Mouse (Mus musculus) heart, postnatal 14 days (tissue): Measurements from ENCODE around the gene Hat1. TPM values are rescaled to one million over a fixed set of nuclear protein-coding genes. Genes with fewer than 3 reads are reported as not detected.

Experiments used
- DNase-seq, 2 experiments: peaks; one replicate each; pipeline ENCODE4 v3.0.0; 2021 to 2022
- intact Hi-C: fragments of 180-260 bp; cut with DNase I; formaldehyde crosslinking; loops from one replicate; pipeline ENCODE4 v1.15.1; 2025
- total RNA-seq, 2 experiments: library from RNA; stranded (reverse); gene quantifications; 2 replicates each; pipeline ENCODE4 v1.2.3; 2021

Hat1 gene
- total RNA-seq, 2 experiments from 2014 or later = 27.5 to 31.4 TPM

DNA sequence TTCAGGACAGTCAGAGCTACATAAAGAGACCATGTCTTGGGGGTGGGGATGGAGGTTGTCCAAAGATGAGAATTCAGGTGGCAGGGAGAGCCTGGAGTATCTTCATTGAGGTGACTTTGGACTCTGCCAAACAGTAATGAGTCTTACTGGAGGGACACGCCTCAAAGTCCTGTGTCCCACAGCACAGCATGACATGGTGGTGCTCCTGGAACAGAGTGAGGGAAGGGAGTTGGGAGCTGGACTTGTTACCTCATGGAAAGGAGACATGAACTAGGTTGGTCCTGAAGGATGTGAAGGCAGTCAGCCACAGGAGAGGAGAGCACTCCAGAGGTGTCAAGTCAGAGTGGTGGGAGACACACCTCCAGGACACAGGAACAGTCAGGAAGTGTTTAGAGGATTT, 70.9 kb downstream of the Hat1 start:
- intact Hi-C loops = no loop called here
- DNase-seq = no peak

DNA sequence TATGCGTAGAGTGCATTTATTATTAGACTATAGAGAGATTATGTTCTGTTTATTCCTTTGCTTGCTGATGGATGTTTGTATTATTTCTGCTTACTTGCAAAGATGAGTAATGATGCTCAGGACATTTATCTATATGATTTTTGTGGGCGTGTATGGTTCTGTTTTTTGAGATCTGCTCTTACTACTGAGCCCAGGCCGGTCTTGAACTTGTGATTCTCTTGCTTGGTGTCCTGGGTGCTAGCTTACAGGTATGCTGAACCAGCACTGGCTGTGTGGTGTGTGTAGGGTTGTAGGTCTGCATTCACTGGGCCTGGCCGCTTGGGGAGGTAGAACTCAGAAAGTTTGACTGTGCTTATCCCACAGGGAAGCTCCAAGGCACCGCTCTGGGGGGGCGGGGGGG, 72.4 kb downstream of the Hat1 start:
- intact Hi-C loops = no loop called here
- no peak for DNase-seq

DNA sequence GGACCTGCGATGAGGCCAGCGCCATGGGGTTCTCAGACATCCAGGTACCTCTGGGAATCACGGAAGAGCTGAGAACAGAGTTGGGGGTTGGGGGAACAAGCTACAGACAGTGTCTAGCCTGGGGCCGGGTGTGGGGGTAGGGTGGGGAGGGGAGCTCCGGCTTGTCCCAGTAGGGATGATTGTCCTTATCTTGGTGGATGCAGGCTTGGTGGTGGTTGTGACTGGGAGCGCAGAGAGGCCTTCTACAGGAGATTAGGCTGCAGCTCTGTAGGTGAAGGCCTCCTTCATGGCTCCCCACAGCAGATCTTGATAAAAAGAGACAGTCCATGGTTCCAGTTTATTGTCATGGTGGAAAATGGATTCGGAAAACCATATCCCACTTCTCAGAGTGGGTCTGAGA, 72.8 kb downstream of the Hat1 start:
- intact Hi-C loops = no loop called here
- DNase-seq = no peak

DNA sequence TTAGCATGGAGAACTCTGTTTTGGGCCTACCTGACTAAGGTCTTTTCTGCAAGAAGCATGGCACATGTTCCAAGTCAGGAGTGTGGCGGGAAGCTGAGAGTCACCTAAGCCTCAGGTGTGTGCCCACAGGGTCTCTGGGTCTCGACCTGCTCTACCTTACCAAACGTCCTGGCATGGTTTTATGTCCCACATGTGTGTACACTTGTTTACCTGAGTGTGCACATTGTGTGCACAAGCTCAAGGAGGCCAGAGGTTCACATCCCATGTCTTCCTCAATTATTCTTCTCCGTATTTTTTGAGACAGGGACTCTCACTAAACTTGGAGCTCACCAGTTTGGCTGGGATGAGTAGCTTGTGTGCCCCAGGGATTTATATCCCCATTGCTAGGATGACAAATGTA, 73.3 kb downstream of the Hat1 start:
- DNase-seq = no peak

DNA sequence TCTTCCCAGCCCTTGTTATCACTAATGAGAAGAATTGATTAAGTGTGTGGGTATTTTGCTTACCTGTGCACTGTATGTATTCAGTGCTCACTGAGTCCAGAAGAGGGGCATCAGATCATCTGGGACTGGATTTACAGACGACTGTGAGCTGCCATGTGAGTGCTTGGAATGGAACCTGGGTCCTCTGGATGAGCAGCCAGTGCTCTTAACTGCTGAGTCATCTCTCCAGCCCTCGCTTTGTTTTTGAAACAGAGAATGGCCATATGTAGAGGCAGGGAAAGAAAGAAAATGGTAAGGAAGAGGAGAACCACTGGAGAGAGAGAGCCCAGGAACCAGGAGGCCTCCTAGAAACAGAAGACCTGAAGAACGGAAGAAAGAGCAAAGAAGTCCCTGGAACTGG, 73.8 kb downstream of the Hat1 start:
- intact Hi-C loops = no loop called here
- no peak for DNase-seq

More for the DNA sequence above, 73.3 kb downstream of the Hat1 start:
- intact Hi-C loops = no loop called here

DNA sequence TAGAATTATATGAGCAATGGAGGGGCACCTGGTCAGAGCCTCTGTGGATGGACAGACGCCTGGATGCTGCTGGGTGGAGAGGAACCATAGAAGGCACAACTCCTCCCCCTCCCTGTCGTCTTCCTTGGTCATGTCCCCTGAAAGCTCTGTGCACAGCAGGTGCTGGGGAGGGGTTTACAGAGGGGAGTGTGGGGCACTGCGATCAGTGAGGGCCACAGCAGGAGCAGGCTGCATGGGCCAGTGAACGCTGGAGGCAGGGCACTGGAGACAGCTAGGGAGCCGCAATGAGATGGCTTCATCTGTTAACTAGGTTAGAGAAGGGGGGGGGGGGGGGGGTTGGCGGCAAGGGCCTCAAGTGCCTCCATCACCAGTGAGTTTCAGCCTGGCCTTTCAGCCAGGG, 77.3 kb downstream of the Hat1 start:
- DNase-seq = no peak
- intact Hi-C loops = no loop called here

DNA sequence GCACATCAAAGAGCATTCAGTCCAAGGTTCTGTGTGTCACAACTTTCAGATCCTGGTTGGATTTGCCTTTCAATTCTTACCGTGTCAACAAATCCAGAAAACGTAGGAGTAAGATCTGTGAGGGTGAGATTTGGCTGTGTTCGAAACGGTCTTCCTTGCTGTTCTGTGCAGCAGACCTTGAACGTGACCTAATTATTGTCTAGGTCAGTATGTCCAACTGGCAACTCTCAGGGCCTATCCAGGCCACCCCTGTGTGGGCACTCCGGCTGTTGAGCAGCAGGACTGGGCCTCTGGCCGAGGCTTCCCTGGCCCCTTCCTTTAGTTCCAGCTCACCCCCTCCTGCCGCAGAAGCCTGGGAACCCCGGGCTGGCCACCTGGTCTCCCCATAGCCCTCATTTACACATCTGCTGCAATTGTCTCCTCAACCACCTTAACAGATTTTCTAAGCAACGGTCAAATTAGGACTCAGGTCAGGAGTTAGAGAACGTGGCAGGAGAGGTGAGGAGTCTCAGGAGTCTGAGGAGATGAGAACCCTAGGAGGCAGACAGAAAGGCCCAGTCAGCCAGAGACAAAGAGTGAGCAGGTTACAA, 78.2 kb downstream of the Hat1 start:
- no peak for DNase-seq
- intact Hi-C loops = no loop called here

DNA sequence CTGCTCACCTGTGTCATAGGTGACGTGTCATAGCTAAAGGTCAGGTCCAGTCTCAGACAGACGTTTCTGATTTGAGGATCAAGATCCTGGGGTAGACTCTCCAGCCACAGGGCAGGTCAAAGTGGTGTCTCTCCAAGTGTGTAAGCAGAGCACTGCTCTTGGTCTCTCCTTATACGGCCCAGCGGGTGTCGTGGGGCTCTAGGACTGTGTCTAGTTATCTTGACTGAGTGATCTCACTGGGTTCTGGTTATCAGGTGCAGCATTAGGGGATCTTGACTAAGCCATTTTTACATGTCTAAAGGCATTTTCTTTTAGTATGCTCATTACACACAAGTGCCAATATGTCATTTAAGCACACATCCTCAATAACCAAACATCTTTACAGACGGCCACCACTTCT, 82.3 kb downstream of the Hat1 start:
- intact Hi-C loops = no loop called here
- DNase-seq = no peak

DNA sequence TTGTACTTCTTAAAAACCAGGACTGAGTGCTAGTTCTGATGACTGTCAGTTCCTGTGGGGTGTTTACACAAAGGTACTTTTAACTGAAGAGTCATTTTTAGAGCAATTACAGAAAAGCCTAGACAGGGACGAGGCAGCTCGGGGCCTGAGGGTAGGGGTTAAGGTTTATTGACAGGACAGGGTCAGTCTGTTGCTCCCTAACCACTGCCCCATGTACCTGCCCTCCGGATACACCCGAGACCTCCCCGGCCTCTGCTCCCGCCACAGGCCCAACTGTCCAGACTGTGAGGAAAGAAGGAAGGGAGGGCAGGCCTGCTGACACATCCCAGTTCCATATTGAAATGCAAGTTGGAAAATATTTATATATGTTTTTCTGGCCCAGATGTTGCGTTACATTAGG, 85.1 kb downstream of the Hat1 start:
- intact Hi-C loops = no loop called here
- no peak for DNase-seq

DNA sequence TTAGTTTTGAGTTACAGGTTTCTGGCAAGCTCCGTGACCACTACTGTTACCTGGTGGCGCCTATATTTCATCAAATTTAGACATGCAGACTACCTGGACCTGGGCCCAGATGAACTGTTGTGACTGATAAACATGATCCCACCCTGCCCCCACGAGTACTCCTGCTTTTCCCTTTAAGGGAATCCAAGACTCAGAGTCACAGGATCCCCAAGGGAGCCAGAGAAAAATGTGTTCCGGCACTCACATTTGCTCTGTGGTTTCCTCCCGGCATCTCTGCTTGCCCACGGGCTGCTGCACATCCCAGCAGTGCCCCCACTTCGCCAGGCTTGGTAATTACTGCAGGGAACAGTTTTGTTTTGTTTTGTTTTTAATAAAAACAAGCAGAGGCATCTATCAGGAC, 85.6 kb downstream of the Hat1 start:
- no peak for DNase-seq
- intact Hi-C loops = no loop called here

DNA sequence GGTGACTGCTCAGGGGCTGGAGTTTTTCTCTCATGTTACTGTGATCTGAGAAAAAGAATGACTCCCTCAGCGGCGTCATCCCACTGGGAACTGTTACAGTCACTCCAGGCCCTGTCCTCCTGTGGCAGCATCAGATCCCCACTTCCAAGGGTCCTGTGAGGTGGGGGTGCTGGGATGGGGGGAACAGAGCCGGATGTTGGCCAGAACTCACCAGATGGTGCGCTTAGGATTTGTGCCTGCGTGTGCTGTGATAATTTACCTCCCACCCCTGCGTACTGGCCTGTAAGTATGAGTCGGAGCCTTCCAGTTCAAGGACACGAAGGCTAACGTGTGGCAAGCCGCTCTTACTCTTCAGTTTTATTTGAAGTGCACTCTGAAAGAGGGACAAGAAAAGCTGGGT, 86.6 kb downstream of the Hat1 start:
- intact Hi-C loops = no loop called here
- DNase-seq = no peak

DNA sequence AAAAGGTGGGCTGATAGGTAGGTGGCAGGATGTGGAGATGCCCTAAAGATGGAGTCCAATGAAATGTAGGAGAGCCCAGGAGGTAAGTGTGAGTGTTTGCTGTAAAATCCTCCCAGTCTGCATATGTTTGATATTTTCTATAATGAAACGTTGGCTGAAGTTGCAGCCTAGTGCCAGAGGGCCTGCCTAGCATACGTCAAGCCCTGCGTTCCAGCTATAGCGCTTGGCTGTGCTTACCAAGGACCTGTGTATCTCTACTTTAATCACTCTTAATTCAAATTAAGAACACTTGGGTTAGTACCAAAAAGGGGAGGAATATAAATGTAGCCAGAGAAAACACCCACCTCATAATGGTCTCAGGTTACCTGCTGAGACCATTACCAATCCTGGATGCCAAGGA, 87.0 kb downstream of the Hat1 start:
- no peak for DNase-seq

DNA sequence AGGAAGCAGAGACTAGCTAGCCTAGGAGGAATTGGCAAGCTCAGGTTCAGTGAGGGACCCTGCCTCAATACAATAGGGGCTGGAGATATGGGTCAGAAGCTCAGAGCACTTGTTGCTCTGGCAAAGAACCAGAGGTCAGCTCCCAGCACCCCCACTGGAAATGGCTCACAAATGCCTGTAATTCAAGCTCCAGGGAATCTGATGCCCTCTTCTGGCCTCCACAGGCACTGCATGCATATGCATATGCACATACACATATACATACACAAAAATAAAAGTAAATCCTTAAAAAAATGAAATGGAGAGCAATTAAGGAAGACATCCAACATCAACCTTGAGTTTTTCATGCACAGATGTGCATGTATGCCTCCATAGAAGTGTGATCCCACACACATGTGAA, 89.0 kb downstream of the Hat1 start:
- no peak for DNase-seq
- intact Hi-C loops = no loop called here

More for the DNA sequence above, 87.0 kb downstream of the Hat1 start:
- intact Hi-C loops = no loop called here

DNA sequence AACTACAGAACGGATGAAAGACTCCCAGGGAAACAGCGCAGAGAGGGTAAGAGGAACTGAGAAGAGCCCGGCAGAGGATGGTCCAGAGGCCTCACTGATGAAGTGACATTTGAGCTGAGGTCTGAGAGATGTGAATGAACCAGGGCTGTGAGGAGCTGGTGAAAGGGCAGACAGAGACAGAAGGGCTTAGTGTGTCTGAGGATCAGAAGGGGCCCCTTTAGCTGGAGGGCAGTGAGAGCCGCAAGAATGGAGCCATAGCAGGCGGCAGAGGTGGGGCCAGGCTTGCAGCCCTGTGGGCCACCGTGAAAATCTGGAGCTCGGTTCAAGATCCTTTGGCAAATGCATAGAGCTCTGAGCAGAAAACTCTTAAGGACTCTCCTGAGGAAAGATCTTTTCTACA, 91.2 kb downstream of the Hat1 start:
- intact Hi-C loops = no loop called here

DNA sequence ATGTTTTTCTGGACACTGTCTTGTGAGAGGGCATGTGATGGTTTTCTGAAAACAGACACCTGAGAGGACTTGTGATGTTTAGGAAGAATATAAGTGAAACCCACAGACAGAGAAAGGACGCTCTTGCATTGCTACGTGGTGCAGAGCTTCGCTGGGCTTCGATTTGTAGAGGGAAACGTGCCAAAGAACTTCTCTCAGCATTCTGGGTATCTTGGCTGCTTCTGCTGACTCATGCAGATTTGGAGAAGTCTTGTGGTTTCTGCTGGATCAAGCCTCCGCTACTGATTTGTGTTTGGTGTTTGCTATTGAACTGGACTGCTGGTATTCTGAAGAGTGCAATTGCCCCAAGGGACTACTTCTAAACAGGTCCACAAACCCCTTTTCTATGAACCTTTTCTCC, 93.1 kb downstream of the Hat1 start:
- intact Hi-C loops = no loop called here

More for the DNA sequence above, 91.2 kb downstream of the Hat1 start:
- no peak for DNase-seq

DNA sequence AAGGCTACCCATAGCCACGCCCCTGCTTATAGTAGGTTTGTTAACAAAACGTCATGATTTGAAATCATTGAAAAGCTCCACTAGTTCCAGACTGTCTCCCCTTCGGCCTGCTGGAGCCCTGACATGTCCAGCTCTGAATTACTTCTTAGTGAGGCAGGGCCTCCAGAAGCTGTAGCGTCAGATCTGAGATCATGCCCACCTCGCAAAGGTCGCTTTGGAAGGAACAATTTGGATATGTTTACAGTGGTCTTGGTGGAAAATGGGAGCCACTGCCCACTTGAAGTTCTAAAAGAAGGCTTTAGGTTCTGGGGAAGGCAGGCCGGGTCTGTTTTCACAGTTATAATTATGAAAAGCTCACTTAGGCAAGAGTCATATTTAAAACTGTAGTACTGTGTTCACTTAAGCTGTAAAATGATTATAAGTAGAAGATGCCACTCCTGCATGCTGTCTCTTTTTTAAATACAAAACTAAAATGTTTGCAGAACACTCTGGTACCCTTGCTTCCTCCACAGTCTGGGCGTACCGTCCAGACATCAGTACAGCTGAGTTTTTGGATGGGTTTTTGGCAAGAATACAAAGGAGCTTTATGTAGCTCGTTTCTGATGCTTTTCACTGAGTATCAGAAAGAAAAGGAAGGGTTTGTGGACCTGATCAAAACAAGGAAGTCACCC, 94.4 kb downstream of the Hat1 start:
- DNase-seq = no peak
- intact Hi-C loops = no loop called here

More for the DNA sequence above, 93.1 kb downstream of the Hat1 start:
- no peak for DNase-seq

DNA sequence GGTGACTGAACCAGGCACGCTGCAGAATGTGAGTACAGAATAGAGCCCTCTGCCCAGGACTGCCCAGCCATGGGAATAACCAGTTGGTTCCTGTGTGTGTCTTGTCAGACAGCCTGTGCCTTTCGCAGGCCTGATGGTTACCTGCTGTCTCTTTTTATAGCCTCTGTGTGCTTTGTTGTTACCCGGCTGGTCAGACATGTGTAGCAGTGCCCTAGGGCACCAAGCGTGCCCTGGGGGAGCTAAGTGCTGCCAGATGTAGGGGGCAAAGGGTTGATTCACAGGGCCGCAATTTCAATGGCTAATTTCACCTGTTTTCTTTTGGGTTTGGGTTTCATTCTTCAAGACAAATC, 94.9 kb downstream of the Hat1 start:
- intact Hi-C loops = no loop called here
- DNase-seq = no peak

Other genes starting within 250 kb of the Hat1 start
- 10 to 100 TPM; 65.8 to 67.4 TPM for gene Dync1i2, start 177.3 kb upstream of the Hat1 start, total RNA-seq
- gene Slc25a12, start 21.2 kb upstream of the Hat1 start, total RNA-seq = 100 to 1,000 TPM; 242 to 245 TPM
- 10 to 100 TPM; 40.3 to 44.0 TPM for gene Metap1d, start 64.3 kb downstream of the Hat1 start, total RNA-seq
- under 1 TPM; 0.44 to 0.60 TPM for gene Dlx1, start 139.2 kb downstream of the Hat1 start, total RNA-seq
- not detected for gene Dlx2, start 157.8 kb downstream of the Hat1 start, total RNA-seq